Mouse (Mus musculus): ENCODE data around the gene A830031A19Rik.

Gene A830031A19Rik

DNA sequence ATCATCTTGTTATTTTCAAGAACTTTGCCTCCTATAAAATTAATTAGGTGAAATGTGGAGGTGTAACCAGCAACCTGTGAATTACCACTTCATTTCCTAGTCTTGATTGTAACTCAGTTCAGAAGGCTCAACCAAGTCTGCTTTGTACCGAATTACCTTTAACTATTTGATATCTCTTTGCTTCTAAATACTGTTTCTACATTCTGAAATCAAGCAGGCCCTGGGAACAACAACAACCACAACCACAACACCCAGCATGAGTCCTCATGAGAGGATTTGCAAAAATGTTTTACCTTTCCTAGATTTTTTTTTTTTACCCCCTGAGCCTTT lies 8.2 kb upstream of the A830031A19Rik start:
- H3K36me3 ChIP-seq (ENCODE audit: insufficient read depth, low read length), result peaks cover 15% of the 10 kb centered on the region; the same call in 1 of the 2 replicates
- TF ChIP-seq CTCF (conservative IDR thresholded peaks at IDR 0.05; ENCODE audit: low read length), result no peak
- H3K9me3 ChIP-seq (ENCODE audit: low read length), result no peaks in the 10 kb centered on the region
- peaks cover 57% of the 10 kb centered on the region for H3K27me3 ChIP-seq (ENCODE audit: insufficient read depth, low read length)
- no peak overlapping the region for H3K4me3 ChIP-seq (replicated peaks; ENCODE audit: low read length)
- peaks cover 63% of the 10 kb centered on the region for H3K4me1 ChIP-seq (replicated peaks; ENCODE audit: low read depth, low read length)

DNA sequence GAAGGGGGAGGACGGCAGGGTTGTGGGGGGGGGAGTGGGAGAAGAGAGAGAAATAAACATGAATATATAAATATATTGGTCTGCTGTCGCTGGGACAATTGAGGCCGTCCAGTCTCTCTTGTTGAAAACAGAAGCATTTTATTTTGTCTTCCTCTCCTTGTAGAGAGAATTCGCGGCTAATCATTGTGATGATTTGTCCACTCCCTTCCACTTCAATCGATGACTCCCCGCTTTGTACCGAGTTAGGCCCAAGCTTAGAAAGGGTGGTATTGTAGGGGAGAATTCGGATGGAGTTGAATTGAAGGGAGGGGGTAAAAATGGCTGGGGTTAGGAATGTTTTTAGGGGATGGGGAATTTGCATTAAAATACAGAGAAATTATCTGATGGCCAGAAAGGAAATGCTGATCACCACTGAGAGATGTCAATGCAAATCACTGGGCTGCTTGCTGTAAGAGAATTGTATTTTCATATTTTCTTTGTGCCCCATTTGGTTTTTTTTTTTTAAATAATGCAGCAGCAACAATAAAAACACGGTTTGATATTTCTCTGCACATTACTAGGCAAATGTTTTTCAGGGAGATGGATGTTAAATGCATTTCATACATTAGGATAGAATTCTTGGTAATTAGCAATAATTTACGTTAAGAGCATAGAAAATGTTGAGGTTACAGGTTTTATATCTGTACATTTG lies 7.7 kb upstream of the A830031A19Rik start:
- Histone ChIP-seq H3K4me3 (replicated peaks; ENCODE audit: low read length) (peak overlapping the region; percentile 79), H3K27me3 (ENCODE audit: insufficient read depth, low read length) (peaks cover 60% of the 10 kb centered on the region), H3K36me3 (ENCODE audit: insufficient read depth, low read length) (peaks cover 10% of the 10 kb centered on the region; the same call in 1 of the 2 replicates), H3K9me3 (ENCODE audit: low read length) (no peaks in the 10 kb centered on the region), H3K4me1 (replicated peaks; ENCODE audit: low read depth, low read length) (peaks cover 65% of the 10 kb centered on the region)
- TF ChIP-seq CTCF (conservative IDR thresholded peaks at IDR 0.05; ENCODE audit: low read length) (no peak), POU5F1 (IDR thresholded peaks at IDR 0.05; ENCODE audit: borderline replicate concordance, low read length) (no peak), NANOG (IDR thresholded peaks at IDR 0.05; ENCODE audit: borderline replicate concordance, low read length) (no peak)

DNA sequence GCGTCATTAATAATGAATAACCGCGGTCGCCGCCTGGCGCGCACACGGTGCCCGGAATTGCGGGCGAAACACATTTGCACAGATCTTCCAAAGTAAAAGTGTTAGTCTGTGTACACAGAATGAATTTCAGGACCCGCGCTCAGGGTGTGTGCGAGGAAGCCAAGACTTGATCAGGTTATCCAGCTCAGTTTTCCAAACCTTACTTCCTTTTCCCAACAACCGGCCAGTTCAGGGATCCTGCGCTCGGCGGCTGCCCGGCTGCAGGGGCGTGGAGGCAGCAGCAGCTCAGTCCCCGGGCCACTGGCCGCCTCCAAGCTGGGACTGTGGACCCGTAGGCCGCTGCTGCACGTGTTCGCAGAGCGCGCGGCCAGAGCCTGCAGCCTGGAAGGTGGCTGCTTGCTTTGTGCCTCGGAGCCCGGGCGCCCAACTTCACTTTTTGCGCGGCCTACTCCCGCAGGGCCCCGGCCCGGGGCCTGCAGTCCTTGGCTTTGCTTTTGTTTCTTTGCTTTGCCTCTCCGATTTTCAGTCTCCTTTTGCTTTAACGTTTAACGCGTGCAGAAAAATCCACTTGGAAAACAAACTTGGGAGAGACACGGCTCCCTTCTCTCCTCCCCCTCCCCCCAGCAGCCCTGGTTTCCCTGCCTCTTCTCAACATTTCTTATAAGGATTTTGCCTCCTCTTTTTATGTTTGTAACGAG lies 7.0 kb upstream of the A830031A19Rik start:
- no peak for TF ChIP-seq CTCF (conservative IDR thresholded peaks at IDR 0.05; ENCODE audit: low read length)
- no peak; the same call in 1 of the 2 replicates for TF ChIP-seq POU5F1 (IDR thresholded peaks at IDR 0.05; ENCODE audit: borderline replicate concordance, low read length)
- no peak for TF ChIP-seq NANOG (IDR thresholded peaks at IDR 0.05; ENCODE audit: borderline replicate concordance, low read length)
- peaks cover 67% of the 10 kb centered on the region for H3K27me3 ChIP-seq (ENCODE audit: insufficient read depth, low read length)
- peaks cover 4% of the 10 kb centered on the region; the same call in 1 of the 2 replicates for H3K36me3 ChIP-seq (ENCODE audit: insufficient read depth, low read length)
- no peaks in the 10 kb centered on the region for H3K9me3 ChIP-seq (ENCODE audit: low read length)
- peaks cover 62% of the 10 kb centered on the region for H3K4me1 ChIP-seq (replicated peaks; ENCODE audit: low read depth, low read length)
- H3K4me3 ChIP-seq (replicated peaks; ENCODE audit: low read length), result peak overlapping the region; percentile 79

DNA sequence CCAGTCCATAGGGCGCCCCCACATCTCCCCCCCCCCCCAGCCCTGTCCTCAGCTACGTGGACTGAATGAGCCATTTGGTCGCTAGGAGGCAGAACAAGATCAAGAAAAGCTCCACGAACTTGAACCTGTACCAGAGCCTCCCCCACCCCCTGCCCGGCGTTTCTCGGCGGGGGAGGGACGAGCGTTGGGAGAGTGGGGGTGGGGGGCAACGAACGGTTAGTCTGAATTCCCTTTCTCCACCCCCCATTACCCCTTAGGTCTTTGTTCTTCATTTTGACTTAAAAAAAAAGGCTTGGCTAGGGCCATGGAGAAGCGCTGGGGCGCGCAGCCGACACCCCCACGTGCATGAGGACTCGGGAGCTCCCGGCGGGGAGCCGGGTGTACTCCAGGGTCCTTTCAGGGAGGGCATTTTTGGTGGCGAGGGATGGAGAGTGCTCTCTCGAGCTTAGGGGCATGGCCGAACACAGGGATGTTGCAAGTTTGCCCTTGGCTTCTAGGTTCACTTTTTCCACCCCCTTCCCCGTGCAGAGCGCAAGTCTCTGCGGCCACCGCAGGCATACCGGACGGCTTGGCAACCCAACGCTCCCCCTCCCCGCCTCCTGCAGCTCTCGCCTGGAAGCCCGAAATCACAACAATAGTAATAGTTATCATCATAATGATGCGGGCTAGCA lies 6.3 kb upstream of the A830031A19Rik start:
- TF ChIP-seq NANOG (IDR thresholded peaks at IDR 0.05; ENCODE audit: borderline replicate concordance, low read length), result no peak
- no peak for TF ChIP-seq CTCF (conservative IDR thresholded peaks at IDR 0.05; ENCODE audit: low read length)
- TF ChIP-seq POU5F1 (IDR thresholded peaks at IDR 0.05; ENCODE audit: borderline replicate concordance, low read length), result no peak; the same call in 1 of the 2 replicates

DNA sequence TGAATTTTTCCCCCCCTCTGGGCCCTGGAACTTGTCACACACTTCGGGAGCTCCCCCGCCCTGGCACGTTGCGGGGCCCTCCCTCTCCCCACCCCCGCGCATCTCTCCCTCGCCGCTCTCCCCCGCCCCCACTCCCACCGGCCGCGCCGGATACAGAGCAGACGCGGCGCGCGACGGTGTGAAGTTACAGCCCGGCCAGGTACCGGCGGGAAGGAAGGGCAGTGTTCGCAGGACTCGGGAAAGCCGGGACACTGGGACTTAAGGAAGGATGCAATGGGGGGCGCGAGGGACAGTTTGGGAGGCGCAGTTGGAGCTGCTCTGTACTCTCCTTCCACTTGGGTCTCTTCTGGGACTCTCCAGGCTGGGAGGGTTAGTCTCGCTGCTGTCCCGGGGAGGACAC lies 5.7 kb upstream of the A830031A19Rik start:
- Histone ChIP-seq H3K36me3 (ENCODE audit: insufficient read depth, low read length) (no peaks in the 10 kb centered on the region; the same call in 1 of the 2 replicates), H3K4me1 (replicated peaks; ENCODE audit: low read depth, low read length) (peaks cover 60% of the 10 kb centered on the region), H3K4me3 (replicated peaks; ENCODE audit: low read length) (peak overlapping the region; percentile 79), H3K9me3 (ENCODE audit: low read length) (no peaks in the 10 kb centered on the region), H3K27me3 (ENCODE audit: insufficient read depth, low read length) (peaks cover 69% of the 10 kb centered on the region)
- no peak for TF ChIP-seq CTCF (conservative IDR thresholded peaks at IDR 0.05; ENCODE audit: low read length)
- TF ChIP-seq NANOG (IDR thresholded peaks at IDR 0.05; ENCODE audit: borderline replicate concordance, low read length), result no peak
- TF ChIP-seq POU5F1 (IDR thresholded peaks at IDR 0.05; ENCODE audit: borderline replicate concordance, low read length), result no peak

More for the DNA sequence above, 6.3 kb upstream of the A830031A19Rik start:
- no peaks in the 10 kb centered on the region for H3K9me3 ChIP-seq (ENCODE audit: low read length)
- peaks cover 4% of the 10 kb centered on the region; the same call in 1 of the 2 replicates for H3K36me3 ChIP-seq (ENCODE audit: insufficient read depth, low read length)
- peak overlapping the region; percentile 79 for H3K4me3 ChIP-seq (replicated peaks; ENCODE audit: low read length)
- H3K4me1 ChIP-seq (replicated peaks; ENCODE audit: low read depth, low read length), result peaks cover 60% of the 10 kb centered on the region
- H3K27me3 ChIP-seq (ENCODE audit: insufficient read depth, low read length), result peaks cover 69% of the 10 kb centered on the region

DNA sequence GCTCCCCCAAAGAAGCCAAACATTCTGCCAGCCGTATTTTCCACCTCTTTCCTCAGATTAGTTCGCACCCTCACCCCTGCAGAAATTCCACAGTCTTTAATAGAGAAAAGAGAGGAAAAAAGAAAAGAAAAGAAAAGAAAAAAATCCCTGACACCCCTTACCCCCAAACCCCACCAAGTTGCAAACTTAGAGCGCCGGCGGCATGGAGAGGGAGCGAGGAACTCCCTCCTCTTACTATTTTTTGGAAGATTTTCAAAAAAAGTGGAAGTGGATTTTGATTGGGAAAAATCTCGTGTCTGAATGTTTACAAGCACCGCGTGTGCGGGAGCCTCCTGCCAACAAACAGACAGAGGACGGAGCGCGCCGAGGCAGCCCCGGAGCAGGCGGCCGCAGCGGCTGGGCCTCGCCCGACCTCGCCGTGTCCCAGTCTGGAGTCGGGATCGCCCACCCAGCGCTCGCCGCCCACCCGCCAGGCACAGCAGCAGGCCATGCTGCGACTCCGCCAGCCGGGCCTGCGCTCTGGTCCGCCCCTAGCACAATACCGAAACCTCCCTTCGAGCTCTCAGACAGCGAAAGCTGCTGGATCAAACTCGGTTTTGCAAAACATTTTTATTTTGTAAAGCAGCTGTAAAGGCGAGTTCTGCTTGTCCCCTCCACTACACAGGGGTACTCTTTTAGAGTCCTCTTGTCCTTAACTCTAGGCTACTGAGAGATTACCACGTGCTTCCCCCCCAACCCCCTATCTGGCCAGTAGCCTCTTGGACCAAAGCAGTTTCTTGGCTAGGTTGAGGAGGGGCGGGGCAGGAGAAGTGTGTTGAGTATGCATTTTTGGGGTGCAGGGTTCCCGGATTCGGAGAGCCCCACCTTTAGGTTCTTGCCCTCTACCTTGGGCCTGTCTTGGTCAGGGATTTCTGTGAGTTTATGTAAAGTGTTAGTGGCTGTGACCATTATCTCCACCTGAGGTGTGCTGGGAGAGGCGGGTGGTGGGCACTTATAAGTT lies 4.8 kb upstream of the A830031A19Rik start:
- H3K27me3 ChIP-seq (ENCODE audit: insufficient read depth, low read length), result peaks cover 65% of the 10 kb centered on the region
- H3K4me3 ChIP-seq (replicated peaks; ENCODE audit: low read length), result peak overlapping the region; percentile 79
- no peaks in the 10 kb centered on the region for H3K36me3 ChIP-seq (ENCODE audit: insufficient read depth, low read length)
- TF ChIP-seq CTCF (conservative IDR thresholded peaks at IDR 0.05; ENCODE audit: low read length) (no peak), POU5F1 (IDR thresholded peaks at IDR 0.05; ENCODE audit: borderline replicate concordance, low read length) (no peak), NANOG (IDR thresholded peaks at IDR 0.05; ENCODE audit: borderline replicate concordance, low read length) (no peak)
- no peaks in the 10 kb centered on the region for H3K9me3 ChIP-seq (ENCODE audit: low read length)
- peaks cover 63% of the 10 kb centered on the region for H3K4me1 ChIP-seq (replicated peaks; ENCODE audit: low read depth, low read length)

DNA sequence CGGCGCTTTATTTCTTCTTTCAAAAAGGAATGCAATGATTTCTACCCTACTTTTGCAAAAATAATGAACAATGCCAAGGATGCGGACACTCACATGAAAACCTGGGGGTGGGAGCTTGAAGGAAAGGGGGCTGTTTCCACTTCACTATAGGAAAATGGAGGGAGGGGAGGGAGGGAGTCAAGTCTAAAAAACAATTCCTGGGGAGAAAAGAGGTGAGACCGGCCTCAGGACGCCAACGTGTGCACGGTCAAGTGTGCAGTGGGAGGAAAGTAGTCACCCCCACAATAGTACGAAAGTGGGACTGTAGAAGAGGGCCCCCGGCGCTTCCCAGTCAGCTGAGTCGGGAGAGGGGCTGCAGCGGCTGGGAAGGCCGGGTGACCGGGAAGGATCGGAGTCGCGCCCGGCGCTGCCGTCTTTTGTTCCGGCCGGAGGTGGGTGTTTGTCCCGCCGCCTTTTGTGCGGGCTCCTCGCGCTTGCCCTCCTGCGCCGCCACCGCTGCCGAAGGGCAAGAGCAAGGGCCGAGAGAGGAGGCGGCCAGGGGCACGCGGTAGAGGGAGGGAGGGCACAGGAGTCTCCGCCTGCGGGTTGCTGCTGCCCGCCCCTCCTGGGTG lies 4.0 kb upstream of the A830031A19Rik start:
- H3K4me3 ChIP-seq (replicated peaks; ENCODE audit: low read length), result peak overlapping the region; percentile 79
- peaks cover 66% of the 10 kb centered on the region for H3K4me1 ChIP-seq (replicated peaks; ENCODE audit: low read depth, low read length)
- TF ChIP-seq POU5F1 (IDR thresholded peaks at IDR 0.05; ENCODE audit: borderline replicate concordance, low read length), result no peak
- no peak for TF ChIP-seq NANOG (IDR thresholded peaks at IDR 0.05; ENCODE audit: borderline replicate concordance, low read length)
- no peak for TF ChIP-seq CTCF (conservative IDR thresholded peaks at IDR 0.05; ENCODE audit: low read length)
- no peaks in the 10 kb centered on the region for H3K9me3 ChIP-seq (ENCODE audit: low read length)
- H3K27me3 ChIP-seq (ENCODE audit: insufficient read depth, low read length), result peaks cover 68% of the 10 kb centered on the region
- H3K36me3 ChIP-seq (ENCODE audit: insufficient read depth, low read length), result no peaks in the 10 kb centered on the region
